Mouse (Mus musculus): ENCODE measurements at regions not wholly inside any gene's neighbourhood (a gene's known extent, or its start where the extent isn't known, plus 50 kb on each side); places are given as distances from the start of the nearest gene placed in this dataset.

- no peaks in the 10 kb centered on the region for H3K4me1 ChIP-seq (ENCODE audit: control insufficient read depth, insufficient read depth, low read length)
- WGBS, result 92% methylated on average over 8 of the region's 8 CpGs
- H3K4me3 ChIP-seq (replicated peaks; ENCODE audit: insufficient read depth, low read depth, low read length), result no peak overlapping the region
- no peak for DNase-seq
- no peaks in the 10 kb centered on the region for H3K27me3 ChIP-seq (ENCODE audit: control insufficient read depth, insufficient read depth, low read length)
- no peak overlapping the region for H3K27ac ChIP-seq (ENCODE audit: insufficient read depth, low read length)
- TF ChIP-seq CTCF (IDR thresholded peaks at IDR 0.05; ENCODE audit: borderline replicate concordance, insufficient read depth, low read depth, low read length) (no peak), POLR2A (IDR thresholded peaks at IDR 0.05; ENCODE audit: borderline replicate concordance, insufficient read depth, low read length) (no peak)
Measured at GRCm38 (mm10) chr10:43710186-43710885, 132.3 kb downstream of the Cd24a start.

GRCm38 (mm10) chr10:43710886-43711256 is 132.8 kb downstream of the Cd24a start:
- TF ChIP-seq POLR2A (IDR thresholded peaks at IDR 0.05; ENCODE audit: borderline replicate concordance, insufficient read depth, low read length) (no peak), CTCF (IDR thresholded peaks at IDR 0.05; ENCODE audit: borderline replicate concordance, insufficient read depth, low read depth, low read length) (no peak)
- Histone ChIP-seq H3K4me3 (replicated peaks; ENCODE audit: insufficient read depth, low read depth, low read length) (no peak overlapping the region), H3K27ac (ENCODE audit: insufficient read depth, low read length) (no peak overlapping the region), H3K4me1 (ENCODE audit: control insufficient read depth, insufficient read depth, low read length) (no peaks in the 10 kb centered on the region), H3K27me3 (ENCODE audit: control insufficient read depth, insufficient read depth, low read length) (no peaks in the 10 kb centered on the region)
- DNase-seq, result no peak
- 92% methylated on average over 2 of the region's 2 CpGs for WGBS

- TF ChIP-seq POLR2A (IDR thresholded peaks at IDR 0.05; ENCODE audit: borderline replicate concordance, insufficient read depth, low read length) (no peak), CTCF (IDR thresholded peaks at IDR 0.05; ENCODE audit: borderline replicate concordance, insufficient read depth, low read depth, low read length) (no peak)
- no peaks in the 10 kb centered on the region for H3K27me3 ChIP-seq (ENCODE audit: control insufficient read depth, insufficient read depth, low read length)
- no peak overlapping the region for H3K27ac ChIP-seq (ENCODE audit: insufficient read depth, low read length)
- H3K4me1 ChIP-seq (ENCODE audit: control insufficient read depth, insufficient read depth, low read length), result no peaks in the 10 kb centered on the region
- no peak for DNase-seq
- H3K4me3 ChIP-seq (replicated peaks; ENCODE audit: insufficient read depth, low read depth, low read length), result no peak overlapping the region
Measured at GRCm38 (mm10) chr10:43712657-43713056, 134.6 kb downstream of the Cd24a start.

GRCm38 (mm10) chr10:43718768-43719167 is 140.7 kb downstream of the Cd24a start:
- no peak overlapping the region for H3K27ac ChIP-seq (ENCODE audit: insufficient read depth, low read length)
- no peak for DNase-seq
- H3K27me3 ChIP-seq (ENCODE audit: control insufficient read depth, insufficient read depth, low read length), result no peaks in the 10 kb centered on the region
- no peaks in the 10 kb centered on the region; the same call in 1 of the 2 replicates for H3K4me1 ChIP-seq (ENCODE audit: control insufficient read depth, insufficient read depth, low read length)
- 72% methylated on average over 13 of the region's 13 CpGs for WGBS
- no peak overlapping the region for H3K4me3 ChIP-seq (replicated peaks; ENCODE audit: insufficient read depth, low read depth, low read length)
- TF ChIP-seq POLR2A (IDR thresholded peaks at IDR 0.05; ENCODE audit: borderline replicate concordance, insufficient read depth, low read length) (no peak), CTCF (IDR thresholded peaks at IDR 0.05; ENCODE audit: borderline replicate concordance, insufficient read depth, low read depth, low read length) (no peak)

- H3K27me3 ChIP-seq (ENCODE audit: control insufficient read depth, insufficient read depth, low read length), result no peaks in the 10 kb centered on the region; the same call in 1 of the 2 replicates
- no peak overlapping the region for H3K4me3 ChIP-seq (replicated peaks; ENCODE audit: insufficient read depth, low read depth, low read length)
- H3K4me1 ChIP-seq (ENCODE audit: control insufficient read depth, insufficient read depth, low read length), result no peaks in the 10 kb centered on the region; the same call in 1 of the 2 replicates
- WGBS, result 80% methylated on average over 4 of the region's 4 CpGs
- no peak overlapping the region for H3K27ac ChIP-seq (ENCODE audit: insufficient read depth, low read length)
- no peak for DNase-seq
- TF ChIP-seq CTCF (IDR thresholded peaks at IDR 0.05; ENCODE audit: borderline replicate concordance, insufficient read depth, low read depth, low read length) (no peak), POLR2A (IDR thresholded peaks at IDR 0.05; ENCODE audit: borderline replicate concordance, insufficient read depth, low read length) (no peak)
Measured at GRCm38 (mm10) chr10:43721356-43721755, 143.3 kb downstream of the Cd24a start.

GRCm38 (mm10) chr10:43722164-43722563 is 144.1 kb downstream of the Cd24a start:
- no peak for DNase-seq
- Histone ChIP-seq H3K27ac (ENCODE audit: insufficient read depth, low read length) (no peak overlapping the region), H3K4me1 (ENCODE audit: control insufficient read depth, insufficient read depth, low read length) (no peaks in the 10 kb centered on the region; the same call in 1 of the 2 replicates), H3K27me3 (ENCODE audit: control insufficient read depth, insufficient read depth, low read length) (no peaks in the 10 kb centered on the region; the same call in 1 of the 2 replicates), H3K4me3 (replicated peaks; ENCODE audit: insufficient read depth, low read depth, low read length) (no peak overlapping the region)
- TF ChIP-seq POLR2A (IDR thresholded peaks at IDR 0.05; ENCODE audit: borderline replicate concordance, insufficient read depth, low read length) (no peak), CTCF (IDR thresholded peaks at IDR 0.05; ENCODE audit: borderline replicate concordance, insufficient read depth, low read depth, low read length) (no peak)
- WGBS, result 1% methylated on average over 3 of the region's 3 CpGs

GRCm38 (mm10) chr10:43722711-43723614 is 144.9 kb downstream of the Cd24a start:
- peak overlapping the region; percentile 33 for H3K4me3 ChIP-seq (replicated peaks; ENCODE audit: insufficient read depth, low read depth, low read length)
- no peaks in the 10 kb centered on the region; the same call in 1 of the 2 replicates for H3K4me1 ChIP-seq (ENCODE audit: control insufficient read depth, insufficient read depth, low read length)
- H3K27ac ChIP-seq (ENCODE audit: insufficient read depth, low read length), result no peak overlapping the region
- TF ChIP-seq CTCF (IDR thresholded peaks at IDR 0.05; ENCODE audit: borderline replicate concordance, insufficient read depth, low read depth, low read length) (no peak), POLR2A (IDR thresholded peaks at IDR 0.05; ENCODE audit: borderline replicate concordance, insufficient read depth, low read length) (no peak)
- WGBS, result 3% methylated on average over 23 of the region's 23 CpGs
- no peaks in the 10 kb centered on the region; the same call in 1 of the 2 replicates for H3K27me3 ChIP-seq (ENCODE audit: control insufficient read depth, insufficient read depth, low read length)
- DNase-seq, result peak in 1 of 2 experiments; percentile 10
